Mouse (Mus musculus): ENCODE measurements around the gene Cercam. TPM values are rescaled to one million over a fixed set of nuclear protein-coding genes. Genes with fewer than 3 reads are reported as not detected.

Gene Cercam
- polyA plus RNA-seq, 1 experiment from 2014 or later, result 24.5 TPM

DNA sequence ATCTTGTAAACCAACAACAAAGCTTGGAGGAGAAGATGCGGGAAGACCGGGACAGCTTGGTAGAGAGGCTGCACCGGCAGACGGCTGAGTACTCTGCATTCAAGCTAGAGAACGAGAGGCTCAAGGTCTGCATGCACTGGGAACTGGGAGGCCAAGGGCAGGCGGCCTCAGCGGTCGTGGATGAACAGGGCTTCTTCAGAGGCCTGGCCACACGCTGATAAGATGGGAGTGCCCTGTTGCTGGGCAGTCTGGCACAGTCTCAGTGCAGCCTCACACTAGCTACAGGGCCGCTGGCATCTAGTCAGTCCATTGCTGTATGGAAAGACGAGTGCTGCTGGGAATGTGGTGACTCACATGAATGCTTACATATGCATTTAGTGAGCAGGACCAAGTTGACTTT lies 48.7 kb downstream of the Cercam start:
- no peaks in the 10 kb centered on the region for H3K27me3 ChIP-seq (replicated peaks; ENCODE audit: control insufficient read depth, insufficient read depth, low read length)
- peaks cover 34% of the 10 kb centered on the region for H3K36me3 ChIP-seq (ENCODE audit: control insufficient read depth, insufficient read depth, low read length)
- no peak; the same call in 1 of the 2 replicates for ATAC-seq
- WGBS, result 90% methylated on average over 11 of the region's 11 CpGs
- no peaks in the 10 kb centered on the region for H3K4me1 ChIP-seq (ENCODE audit: control insufficient read depth, insufficient read depth, low read length)
- H3K4me3 ChIP-seq (ENCODE audit: low read length), result no peak overlapping the region
- no peaks in the 10 kb centered on the region for H3K9me3 ChIP-seq (ENCODE audit: control insufficient read depth, low read length)
- H3K9ac ChIP-seq (ENCODE audit: low read depth, low read length), result no peak overlapping the region
- no peak overlapping the region for H3K27ac ChIP-seq (ENCODE audit: low read length)
- no peak overlapping the region for H3K4me2 ChIP-seq (ENCODE audit: low read depth, low read length)

- no peaks in the 10 kb centered on the region for H3K27me3 ChIP-seq (replicated peaks; ENCODE audit: control insufficient read depth, insufficient read depth, low read length)
- no peak overlapping the region for H3K4me2 ChIP-seq (ENCODE audit: low read depth, low read length)
- no peaks in the 10 kb centered on the region for H3K4me1 ChIP-seq (ENCODE audit: control insufficient read depth, insufficient read depth, low read length)
- H3K36me3 ChIP-seq (ENCODE audit: control insufficient read depth, insufficient read depth, low read length), result peaks cover 14% of the 10 kb centered on the region
- ATAC-seq, result peak; percentile 21; the same call in 1 of the 2 replicates
- H3K9ac ChIP-seq (ENCODE audit: low read depth, low read length), result no peak overlapping the region
- no peak overlapping the region for H3K27ac ChIP-seq (ENCODE audit: low read length)
- 46% methylated on average over 11 of the region's 11 CpGs for WGBS
- no peak overlapping the region for H3K4me3 ChIP-seq (ENCODE audit: low read length)
- no peaks in the 10 kb centered on the region for H3K9me3 ChIP-seq (ENCODE audit: control insufficient read depth, low read length)
These were observed 53.0 kb downstream of the Cercam start for GRCm38 (mm10) chr2:29922011-29922410.

GRCm38 (mm10) chr2:29926542-29926941 lies 57.6 kb downstream of the Cercam start:
- no peaks in the 10 kb centered on the region for H3K4me1 ChIP-seq (ENCODE audit: control insufficient read depth, insufficient read depth, low read length)
- H3K36me3 ChIP-seq (ENCODE audit: control insufficient read depth, insufficient read depth, low read length), result peaks cover 12% of the 10 kb centered on the region
- no peaks in the 10 kb centered on the region for H3K27me3 ChIP-seq (replicated peaks; ENCODE audit: control insufficient read depth, insufficient read depth, low read length)
- no peak overlapping the region for H3K27ac ChIP-seq (ENCODE audit: low read length)
- WGBS, result 84% methylated on average over 5 of the region's 5 CpGs
- H3K4me2 ChIP-seq (ENCODE audit: low read depth, low read length), result no peak overlapping the region
- no peaks in the 10 kb centered on the region for H3K9me3 ChIP-seq (ENCODE audit: control insufficient read depth, low read length)
- no peak overlapping the region for H3K9ac ChIP-seq (ENCODE audit: low read depth, low read length)
- no peak for ATAC-seq
- H3K4me3 ChIP-seq (ENCODE audit: low read length), result no peak overlapping the region

- H3K4me1 ChIP-seq (ENCODE audit: control insufficient read depth, insufficient read depth, low read length), result no peaks in the 10 kb centered on the region
- H3K4me2 ChIP-seq (ENCODE audit: low read depth, low read length), result no peak overlapping the region
- H3K4me3 ChIP-seq (ENCODE audit: low read length), result no peak overlapping the region
- ATAC-seq, result no peak
- H3K9me3 ChIP-seq (ENCODE audit: control insufficient read depth, low read length), result no peaks in the 10 kb centered on the region
- no peak overlapping the region for H3K27ac ChIP-seq (ENCODE audit: low read length)
- peaks cover 12% of the 10 kb centered on the region for H3K36me3 ChIP-seq (ENCODE audit: control insufficient read depth, insufficient read depth, low read length)
- H3K9ac ChIP-seq (ENCODE audit: low read depth, low read length), result no peak overlapping the region
- WGBS, result 88% methylated on average over 10 of the region's 10 CpGs
- H3K27me3 ChIP-seq (replicated peaks; ENCODE audit: control insufficient read depth, insufficient read depth, low read length), result no peaks in the 10 kb centered on the region
These were observed 61.5 kb downstream of the Cercam start for GRCm38 (mm10) chr2:29930506-29930905.

DNA sequence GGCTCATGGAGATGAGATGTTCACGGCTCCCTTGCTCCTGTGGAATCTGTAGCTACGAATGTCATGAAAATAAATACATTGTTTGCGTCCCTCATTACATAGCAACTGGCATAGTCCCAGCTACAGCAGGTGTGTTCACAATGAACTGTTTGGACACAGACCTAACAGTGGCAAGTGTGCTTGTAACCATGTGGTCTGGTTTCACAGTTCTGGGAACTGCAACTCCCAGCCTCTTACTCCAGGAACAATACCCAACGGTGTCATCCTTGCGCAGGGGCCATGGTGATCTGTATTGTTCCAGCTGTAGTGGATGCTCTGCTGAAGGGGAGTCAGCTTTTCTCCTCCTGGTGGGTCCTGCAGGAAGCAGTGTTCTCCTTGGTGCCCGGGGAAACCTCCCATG lies 62.2 kb downstream of the Cercam start:
- WGBS, result 89% methylated on average over 6 of the region's 6 CpGs
- no peak overlapping the region for H3K4me2 ChIP-seq (ENCODE audit: low read depth, low read length)
- H3K9ac ChIP-seq (ENCODE audit: low read depth, low read length), result no peak overlapping the region
- no peak overlapping the region for H3K4me3 ChIP-seq (ENCODE audit: low read length)
- peaks cover 4% of the 10 kb centered on the region for H3K4me1 ChIP-seq (ENCODE audit: control insufficient read depth, insufficient read depth, low read length)
- H3K27ac ChIP-seq (ENCODE audit: low read length), result no peak overlapping the region
- ATAC-seq, result no peak
- H3K36me3 ChIP-seq (ENCODE audit: control insufficient read depth, insufficient read depth, low read length), result peaks cover 12% of the 10 kb centered on the region
- no peaks in the 10 kb centered on the region for H3K9me3 ChIP-seq (ENCODE audit: control insufficient read depth, low read length)
- no peaks in the 10 kb centered on the region for H3K27me3 ChIP-seq (replicated peaks; ENCODE audit: control insufficient read depth, insufficient read depth, low read length)

Small RNA genes lying within 50 kb of the gene (microRNA-seq; reads per million reads assigned to microRNA genes)
- gene Mir219a-2 (not detected), gene Mir219b (not detected)

Other genes starting within 250 kb of the Cercam start
- 7.9 and 8.1 TPM in 2 replicates for gene Rapgef1, start 249.4 kb upstream of the Cercam start, polyA plus RNA-seq (2015; fragmentation: Nextera tagmentation; extraction: Ambion mirVana)
- gene Gm13420, start 117.5 kb upstream of the Cercam start, polyA plus RNA-seq (2015; fragmentation: Nextera tagmentation; extraction: Ambion mirVana), result 0.56 and 0.70 TPM in 2 replicates
- gene Gm13547, start 109.9 kb upstream of the Cercam start, polyA plus RNA-seq (2015; fragmentation: Nextera tagmentation; extraction: Ambion mirVana), result 0.66 TPM in 1 of 2 replicates, not detected in the other
- gene Coq4, start 81.7 kb upstream of the Cercam start, polyA plus RNA-seq (2015; fragmentation: Nextera tagmentation; extraction: Ambion mirVana), result 60.0 and 64.5 TPM in 2 replicates
- 37.5 and 38.0 TPM in 2 replicates for gene Trub2, start 80.7 kb upstream of the Cercam start, polyA plus RNA-seq (2015; fragmentation: Nextera tagmentation; extraction: Ambion mirVana)
- 43.0 and 57.6 TPM in 2 replicates for gene Slc27a4, start 66.5 kb upstream of the Cercam start, polyA plus RNA-seq (2015; fragmentation: Nextera tagmentation; extraction: Ambion mirVana)
- gene Urm1, start 49.1 kb upstream of the Cercam start, polyA plus RNA-seq (2015; fragmentation: Nextera tagmentation; extraction: Ambion mirVana), result 28.8 and 30.7 TPM in 2 replicates
- gene Odf2, start 20.1 kb downstream of the Cercam start, polyA plus RNA-seq (2015; fragmentation: Nextera tagmentation; extraction: Ambion mirVana), result 30.5 and 37.1 TPM in 2 replicates
- 38.2 and 44.6 TPM in 2 replicates for gene Gle1, start 66.3 kb downstream of the Cercam start, polyA plus RNA-seq (2015; fragmentation: Nextera tagmentation; extraction: Ambion mirVana)
- 66.0 and 76.0 TPM in 2 replicates for gene Sptan1, start 96.4 kb downstream of the Cercam start, polyA plus RNA-seq (2015; fragmentation: Nextera tagmentation; extraction: Ambion mirVana)
- gene Wdr34, start 179.7 kb downstream of the Cercam start, polyA plus RNA-seq (2015; fragmentation: Nextera tagmentation; extraction: Ambion mirVana), result 19.7 and 21.9 TPM in 2 replicates
- 329 and 361 TPM in 2 replicates for gene Set, start 188.2 kb downstream of the Cercam start, polyA plus RNA-seq (2015; fragmentation: Nextera tagmentation; extraction: Ambion mirVana)
- 10.4 and 10.8 TPM in 2 replicates for gene Pkn3, start 208.5 kb downstream of the Cercam start, polyA plus RNA-seq (2015; fragmentation: Nextera tagmentation; extraction: Ambion mirVana)
- gene Zdhhc12, start 224.5 kb downstream of the Cercam start, polyA plus RNA-seq (2015; fragmentation: Nextera tagmentation; extraction: Ambion mirVana), result 79.0 and 86.2 TPM in 2 replicates